Mouse (Mus musculus) kidney, adult 2 months (tissue): ENCODE data around the gene Csrp1.

Experiments
- CTCF ChIP-seq: fragments of 200-500 bp; conservative IDR thresholded peaks from 2 replicates; pipeline ENCODE4 v1.5.1; 2011; ENCODE audit warnings: low read depth, mild to moderate bottlenecking, control low read depth, low read length, moderate library complexity, mixed read lengths; ENCODE audit not compliant: insufficient read depth, insufficient read length
- POLR2A ChIP-seq: fragments of 200-500 bp; IDR thresholded peaks from one replicate; pipeline ENCODE4 v1.6.1; 2011; ENCODE audit warnings: low read depth, low read length, control low read depth

DNA sequence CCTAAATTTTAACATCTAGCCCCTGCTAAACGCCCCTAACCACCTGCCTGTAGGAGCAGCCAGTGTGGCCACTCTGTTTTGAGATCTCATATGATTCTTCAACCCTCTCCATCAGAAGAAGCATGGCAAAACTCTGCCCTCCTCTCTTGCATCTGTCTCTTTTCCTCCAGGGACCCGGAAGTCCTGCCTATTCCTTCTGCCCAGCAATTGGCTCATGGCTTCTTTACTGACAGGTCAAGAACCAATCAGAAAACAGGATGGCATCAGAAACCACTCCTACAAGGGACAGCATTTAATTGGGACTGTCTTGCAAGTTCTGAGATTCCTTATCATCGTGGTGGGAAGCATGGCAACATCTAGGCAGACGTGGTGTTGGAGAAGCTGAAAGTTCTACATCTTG lies 11.5 kb upstream of the Csrp1 start:
- TF ChIP-seq CTCF (no peak), POLR2A (no peak)
